ENCODE assay signal across 8 mouse cellular contexts in genomic region chr16:59517447-59518219, GRCm38 (mm10). TPM values are rescaled to one million over a fixed set of nuclear protein-coding genes. Genes with fewer than 3 reads are reported as not detected.
A peak's percentile ranks its signal among the peaks of the same experiment; 100 is the strongest.
DNase-seq lines count a peak whose midpoint lies in the region; ATAC-seq and TF ChIP-seq lines count a peak whose summit lies in the region.
"Had no signal": no experiment of that assay in that cellular context is flagged by ENCODE, and none has a peak within 500 bp of the region (broad histone marks: within the 10 kb centered on the region; RNA-seq: fewer than 3 reads in every experiment).

No protein-coding gene starts in this region.

- peak; percentile 64 for DNase-seq in embryonic facial prominence, embryonic 11.5 days (ENCODE audit: low spot score)
- peak; percentile 30 for DNase-seq in hindlimb bud, embryonic 11.5 days (ENCODE audit: extremely low spot score, low read depth, low spot score)
- peak; percentile 20 to 36 for DNase-seq in spleen, adult 2 months (ENCODE audit: low read depth in 1 of 2, low spot score in 2 of 2)
- no peak for DNase-seq in left cerebral cortex, adult 18-20 months (ENCODE audit: low spot score in 2 of 2)
- DNase-seq in layer of hippocampus, postnatal 25 days (ENCODE audit: extremely low spot score in 1 of 2, low spot score in 1 of 2): no peak
- no peak for DNase-seq in adrenal gland, adult 8-10 months

- H3K4me1 ChIP-seq in embryonic facial prominence, embryonic 11.5 days (ENCODE audit: control insufficient read depth, insufficient read depth, low read length): no peaks in the 10 kb centered on the region
- H3K4me1 ChIP-seq in spleen, adult 2 months (ENCODE audit: control insufficient read depth, insufficient read depth, insufficient read length): peaks cover 3% of the 10 kb centered on the region; the same call in 1 of the 2 replicates
- H3K4me1 ChIP-seq: liver, embryonic 15.5 days had no signal

- H3K27ac ChIP-seq in embryonic facial prominence, embryonic 11.5 days (replicated peaks; ENCODE audit: low read depth, low read length): no peak overlapping the region
- H3K27ac ChIP-seq in spleen, adult 2 months (ENCODE audit: insufficient read depth, low read length): no peak overlapping the region
- H3K27ac ChIP-seq: liver, embryonic 15.5 days had no signal

- H3K4me3 ChIP-seq in embryonic facial prominence, embryonic 11.5 days (ENCODE audit: low read depth, low read length): no peak overlapping the region
- H3K4me3 ChIP-seq in spleen, adult 2 months (ENCODE audit: extremely low read depth, insufficient read depth, insufficient read length): no peak overlapping the region; the same call in 1 of the 2 replicates
- H3K4me3 ChIP-seq: liver, embryonic 15.5 days had no signal

- no peaks in the 10 kb centered on the region for H3K9me3 ChIP-seq in embryonic facial prominence, embryonic 11.5 days (replicated peaks; ENCODE audit: control insufficient read depth, low read length)
- H3K9me3 ChIP-seq: liver, embryonic 15.5 days had no signal

- no peak for TF ChIP-seq CTCF in spleen, adult 2 months (IDR thresholded peaks at IDR 0.05; ENCODE audit: extremely low read depth, insufficient read depth, insufficient read length, insufficient replicate concordance)

- no peaks in the 10 kb centered on the region for H3K36me3 ChIP-seq in embryonic facial prominence, embryonic 11.5 days (replicated peaks; ENCODE audit: control insufficient read depth, insufficient read depth, low read depth, low read length)
- H3K36me3 ChIP-seq in spleen, adult 2 months (ENCODE audit: control insufficient read depth, insufficient read depth, low read length): peaks cover 2% of the 10 kb centered on the region; the same call in 1 of the 2 replicates
- H3K36me3 ChIP-seq: liver, embryonic 15.5 days had no signal

- no peak overlapping the region for H3K4me2 ChIP-seq in embryonic facial prominence, embryonic 11.5 days (ENCODE audit: low read depth, low read length)
- H3K4me2 ChIP-seq: liver, embryonic 15.5 days had no signal

- no peak overlapping the region for H3K9ac ChIP-seq in embryonic facial prominence, embryonic 11.5 days (replicated peaks; ENCODE audit: low read length)
- H3K9ac ChIP-seq: liver, embryonic 15.5 days had no signal

- 49% methylated on average over 15 of the region's 15 CpGs for WGBS in embryonic facial prominence, embryonic 11.5 days
- WGBS in spleen, adult 2 months: 11% methylated on average over 15 of the region's 15 CpGs

- no peak for TF ChIP-seq POLR2A in spleen, adult 2 months (IDR thresholded peaks at IDR 0.05; ENCODE audit: low read depth, low read length)

- H3K27me3 ChIP-seq in embryonic facial prominence, embryonic 11.5 days (ENCODE audit: control insufficient read depth, insufficient read depth, low read length): no peaks in the 10 kb centered on the region
- no peaks in the 10 kb centered on the region for H3K27me3 ChIP-seq in spleen, adult 2 months (ENCODE audit: control insufficient read depth, insufficient read depth, low read length)
- H3K27me3 ChIP-seq: liver, embryonic 15.5 days had no signal

- ATAC-seq in activated CD4-positive, CD25-positive, alpha-beta regulatory T cell, adult 4 months: peak; percentile 92
- ATAC-seq in embryonic facial prominence, embryonic 11.5 days (replicated peaks; ENCODE audit: insufficient number of reproducible peaks, low FRiP score, low TSS enrichment, low read depth): peak; percentile 44; the same call in 1 of the 2 replicates

RNA-seq across cellular contexts. Expression of gene Riox2, which starts 46.1 kb away (rescaled TPM):
- 10 to 100 TPM; 81.2 to 94.4 TPM for polyA plus RNA-seq in activated CD4-positive, CD25-positive, alpha-beta regulatory T cell, adult 4 months (2017; shearing (Covaris generic))
- 34.2 and 35.3 TPM in 2 replicates for polyA plus RNA-seq in embryonic facial prominence, embryonic 11.5 days (2014; fragmentation: Nextera tagmentation; extraction: Ambion mirVana)
- 6.0 and 8.2 TPM in 2 replicates for polyA plus RNA-seq in spleen, adult 2 months (2012; rRNA removed)
- total RNA-seq in left cerebral cortex, adult 18-20 months (2021): 10 to 100 TPM; 11.4 to 12.0 TPM
- total RNA-seq in layer of hippocampus, postnatal 25 days (2021): 10 to 100 TPM; 13.8 to 16.2 TPM
- total RNA-seq in adrenal gland, adult 8-10 months (2022): 10 to 100 TPM; 24.6 to 28.2 (median 26.8) TPM

Comparison
In these comparisons a context has a peak if more than half of its experiments do, and no peak if none do; other contexts are left out.
1. DNase-seq: peak in embryonic facial prominence, embryonic 11.5 days (single experiment), hindlimb bud, embryonic 11.5 days (single experiment) and spleen, adult 2 months (2 of 2); none in left cerebral cortex, adult 18-20 months (0 of 2), layer of hippocampus, postnatal 25 days (0 of 2) and adrenal gland, adult 8-10 months (single experiment).